Mouse (Mus musculus): ENCODE measurements around the gene Zic1. TPM values are rescaled to one million over a fixed set of nuclear protein-coding genes. Genes with fewer than 3 reads are reported as not detected.

Zic1 gene
- polyA plus RNA-seq, 1 experiment from 2014 or later, result not detected

Other genes with a start within 250 kb of the Zic1 start
- gene Zic4, start 3.4 kb downstream of the Zic1 start, polyA plus RNA-seq (2015; fragmentation: Nextera tagmentation; extraction: Ambion mirVana), result not detected in 2 replicates